Mouse (Mus musculus) erythroblast, embryonic 14.5 days (primary cell): ENCODE measurements around the gene Mcu. TPM values are rescaled to one million over a fixed set of nuclear protein-coding genes. Genes with fewer than 3 reads are reported as not detected.

Experiments
- H3K27me3 ChIP-seq: 2 replicates; pipeline ENCODE4 v1.6.1; 2012; ENCODE audit warnings: inconsistent platforms; ENCODE audit not compliant: control insufficient read depth
- H3K36me3 ChIP-seq: 2 replicates; pipeline ENCODE4 v1.6.1; 2012; ENCODE audit warnings: mild to moderate bottlenecking, inconsistent platforms; ENCODE audit not compliant: control insufficient read depth
- H3K4me1 ChIP-seq: 2 replicates; pipeline ENCODE4 v1.6.1; 2012; ENCODE audit warnings: inconsistent platforms; ENCODE audit not compliant: control insufficient read depth
- H3K4me3 ChIP-seq: replicated peaks from 2 replicates; pipeline ENCODE3; 2012; ENCODE audit warnings: moderate library complexity, mild to moderate bottlenecking, inconsistent platforms
- H3K9me3 ChIP-seq: 2 replicates; pipeline ENCODE4 v1.6.1; 2012; ENCODE audit warnings: low read length, inconsistent platforms, mixed read lengths; ENCODE audit not compliant: control insufficient read depth
- GATA1 ChIP-seq: IDR thresholded peaks from 2 replicates; pipeline ENCODE4 v1.6.1; 2012; ENCODE audit warnings: low read length, inconsistent platforms, mixed read lengths
- TAL1 ChIP-seq: IDR thresholded peaks from 3 replicates; pipeline ENCODE4 v1.6.1; 2012; ENCODE audit warnings: low read length, inconsistent platforms, mixed read lengths
- polyA plus RNA-seq: library from polyadenylated mRNA; stranded (reverse); fragments of >175 nt; gene quantifications from 2 replicates; pipeline ENCODE4 v1.2.3, GENCODE M21; 2012

The Mcu gene
- polyA plus RNA-seq, 1 experiment = 0.36 TPM

GRCm38 (mm10) chr10:59503433-59504210 lies 112.9 kb downstream of the Mcu start:
- TF ChIP-seq GATA1 (no peak), TAL1 (no peak)
- no peak overlapping the region for H3K4me3 ChIP-seq
- no peaks in the 10 kb centered on the region for H3K9me3 ChIP-seq
- no peaks in the 10 kb centered on the region for H3K27me3 ChIP-seq
- no peaks in the 10 kb centered on the region; the same call in 1 of the 2 replicates for H3K4me1 ChIP-seq
- no peaks in the 10 kb centered on the region for H3K36me3 ChIP-seq

- no peak for TF ChIP-seq GATA1
- no peak for TF ChIP-seq TAL1
- H3K9me3 ChIP-seq = no peaks in the 10 kb centered on the region
- H3K27me3 ChIP-seq = no peaks in the 10 kb centered on the region
- H3K36me3 ChIP-seq = no peaks in the 10 kb centered on the region
- H3K4me1 ChIP-seq = no peaks in the 10 kb centered on the region; the same call in 1 of the 2 replicates
- no peak overlapping the region for H3K4me3 ChIP-seq
These were observed 114.1 kb downstream of the Mcu start for GRCm38 (mm10) chr10:59502381-59502780.

- no peaks in the 10 kb centered on the region for H3K9me3 ChIP-seq
- no peak for TF ChIP-seq TAL1
- TF ChIP-seq GATA1 = no peak
- no peaks in the 10 kb centered on the region for H3K36me3 ChIP-seq
- no peak overlapping the region for H3K4me3 ChIP-seq
- H3K4me1 ChIP-seq = no peaks in the 10 kb centered on the region; the same call in 1 of the 2 replicates
- H3K27me3 ChIP-seq = no peaks in the 10 kb centered on the region
These were observed 114.7 kb downstream of the Mcu start for GRCm38 (mm10) chr10:59501761-59502160.

GRCm38 (mm10) chr10:59500225-59500624 lies 116.3 kb downstream of the Mcu start:
- Histone ChIP-seq H3K27me3 (no peaks in the 10 kb centered on the region), H3K9me3 (no peaks in the 10 kb centered on the region), H3K4me1 (no peaks in the 10 kb centered on the region; the same call in 1 of the 2 replicates), H3K4me3 (no peak overlapping the region), H3K36me3 (no peaks in the 10 kb centered on the region)
- TF ChIP-seq TAL1 (no peak), GATA1 (no peak)

- Histone ChIP-seq H3K9me3 (peaks cover under 1% of the 10 kb centered on the region), H3K36me3 (no peaks in the 10 kb centered on the region), H3K4me3 (no peak overlapping the region), H3K4me1 (no peaks in the 10 kb centered on the region), H3K27me3 (no peaks in the 10 kb centered on the region)
- TF ChIP-seq GATA1 (no peak), TAL1 (no peak)
These were observed 119.5 kb downstream of the Mcu start for GRCm38 (mm10) chr10:59497019-59497418.

- TF ChIP-seq GATA1 (no peak), TAL1 (no peak)
- H3K9me3 ChIP-seq = peaks cover 5% of the 10 kb centered on the region
- no peak overlapping the region for H3K4me3 ChIP-seq
- no peaks in the 10 kb centered on the region for H3K4me1 ChIP-seq
- H3K36me3 ChIP-seq = no peaks in the 10 kb centered on the region
- no peaks in the 10 kb centered on the region for H3K27me3 ChIP-seq
These were observed 121.6 kb downstream of the Mcu start for GRCm38 (mm10) chr10:59494917-59495316.

GRCm38 (mm10) chr10:59494044-59494443 lies 122.4 kb downstream of the Mcu start:
- no peaks in the 10 kb centered on the region for H3K4me1 ChIP-seq

GRCm38 (mm10) chr10:59490920-59491319 lies 125.6 kb downstream of the Mcu start:
- Histone ChIP-seq H3K36me3 (no peaks in the 10 kb centered on the region; the same call in 1 of the 2 replicates), H3K4me3 (no peak overlapping the region), H3K27me3 (no peaks in the 10 kb centered on the region), H3K9me3 (peaks cover 5% of the 10 kb centered on the region), H3K4me1 (no peaks in the 10 kb centered on the region)
- TF ChIP-seq TAL1 (no peak), GATA1 (no peak)

More at GRCm38 (mm10) chr10:59494044-59494443, 122.4 kb downstream of the Mcu start:
- H3K4me3 ChIP-seq = no peak overlapping the region
- H3K36me3 ChIP-seq = no peaks in the 10 kb centered on the region; the same call in 1 of the 2 replicates
- H3K27me3 ChIP-seq = no peaks in the 10 kb centered on the region
- H3K9me3 ChIP-seq = peaks cover 5% of the 10 kb centered on the region
- TF ChIP-seq GATA1 = no peak
- TF ChIP-seq TAL1 = no peak

GRCm38 (mm10) chr10:59489411-59489810 lies 127.1 kb downstream of the Mcu start:
- no peaks in the 10 kb centered on the region; the same call in 1 of the 2 replicates for H3K36me3 ChIP-seq
- TF ChIP-seq GATA1 = no peak
- no peak for TF ChIP-seq TAL1

More at GRCm38 (mm10) chr10:59489411-59489810, 127.1 kb downstream of the Mcu start:
- H3K4me1 ChIP-seq = no peaks in the 10 kb centered on the region
- H3K9me3 ChIP-seq = peaks cover 5% of the 10 kb centered on the region
- no peak overlapping the region for H3K4me3 ChIP-seq
- no peaks in the 10 kb centered on the region for H3K27me3 ChIP-seq
